Mouse (Mus musculus) kidney, adult 8-10 months (tissue): Measurements from ENCODE around the gene Gapdh.
A peak's percentile ranks its signal among the peaks of the same experiment; 100 is the strongest.

ENCODE experiments used
- DNase-seq, 2 experiments: peaks; one replicate each; pipeline ENCODE4 v3.0.0; 2022

Gapdh gene

GRCm38 (mm10) chr6:125166051-125166751, at the start of gene Gapdh:
Gene Gapdh (minus strand): TSS chr6:125166467.
- DNase-seq: peak; percentile 87 to 91

GRCm38 (mm10) chr6:125215148-125215954, 49.1 kb upstream of the Gapdh start, which contains the start of gene Vamp1:
Gene Vamp1 (plus strand): TSS chr6:125215551.
- peak; percentile 99 for DNase-seq

GRCm38 (mm10) chr6:125213715-125214114, 47.4 kb upstream of the Gapdh start:
- no peak for DNase-seq

GRCm38 (mm10) chr6:125213129-125213528, 46.9 kb upstream of the Gapdh start:
- DNase-seq: no peak

GRCm38 (mm10) chr6:125212621-125213020, 46.4 kb upstream of the Gapdh start:
- no peak for DNase-seq

- no peak for DNase-seq
Measured at GRCm38 (mm10) chr6:125210436-125210835, 44.2 kb upstream of the Gapdh start.

GRCm38 (mm10) chr6:125197166-125197565, 30.9 kb upstream of the Gapdh start:
- no peak for DNase-seq

- no peak for DNase-seq
Measured at GRCm38 (mm10) chr6:125196301-125196700, 30.0 kb upstream of the Gapdh start.

GRCm38 (mm10) chr6:125195541-125196075, 29.3 kb upstream of the Gapdh start:
- DNase-seq: no peak

GRCm38 (mm10) chr6:125193390-125193789, 27.1 kb upstream of the Gapdh start:
- no peak for DNase-seq

GRCm38 (mm10) chr6:125192841-125193240, 26.6 kb upstream of the Gapdh start:
- no peak for DNase-seq

- peak; percentile 94 for DNase-seq
Measured at GRCm38 (mm10) chr6:125192016-125192714, 25.9 kb upstream of the Gapdh start.

GRCm38 (mm10) chr6:125191332-125192015, 25.2 kb upstream of the Gapdh start, which contains the start of the genes Ncapd2 and Mrpl51:
Gene Ncapd2 (minus strand): TSS chr6:125191701.
Gene Mrpl51 (plus strand): TSS chr6:125191801.
- peak; percentile 97 to 98 for DNase-seq

- DNase-seq: no peak
Measured at GRCm38 (mm10) chr6:125190816-125191215, 24.5 kb upstream of the Gapdh start.

GRCm38 (mm10) chr6:125186203-125186602, 19.9 kb upstream of the Gapdh start:
- no peak for DNase-seq

- DNase-seq: no peak
Measured at GRCm38 (mm10) chr6:125182133-125182532, 15.9 kb upstream of the Gapdh start.

GRCm38 (mm10) chr6:125179601-125180000, 13.3 kb upstream of the Gapdh start:
- no peak for DNase-seq

- no peak for DNase-seq
Measured at GRCm38 (mm10) chr6:125175469-125175868, 9.2 kb upstream of the Gapdh start.

- DNase-seq: no peak
Measured at GRCm38 (mm10) chr6:125173256-125173655, 7.0 kb upstream of the Gapdh start.

GRCm38 (mm10) chr6:125172474-125172873, 6.2 kb upstream of the Gapdh start:
- no peak for DNase-seq

- DNase-seq: no peak
Measured at GRCm38 (mm10) chr6:125170194-125170593, 3.9 kb upstream of the Gapdh start.

- no peak for DNase-seq
Measured at GRCm38 (mm10) chr6:125168086-125168485, 1.8 kb upstream of the Gapdh start.
